Mouse (Mus musculus) embryonic facial prominence, embryonic 11.5 days (tissue): ENCODE data around the gene Bclaf1. TPM values are rescaled to one million over a fixed set of nuclear protein-coding genes. Genes with fewer than 3 reads are reported as not detected.

Experiments
- microRNA-seq: library from miRNA; unstranded; fragments of <30 nt; microRNA quantifications from one replicate; pipeline ENCODE4, GENCODE M21; 2016; ENCODE audit warnings: borderline number of aligned reads
- polyA plus RNA-seq: library from polyadenylated mRNA; unstranded; fragments of >200 nt; fragmentation: Nextera tagmentation; extraction: Ambion mirVana; gene quantifications from 2 replicates; pipeline ENCODE4 v1.2.1, GENCODE M21; 2014

Gene Bclaf1
- polyA plus RNA-seq, 1 experiment from 2014 or later, result 184 TPM

Small RNA genes lying within 50 kb of the gene (microRNA-seq; reads per million reads assigned to microRNA genes)
- gene Mir6413, result not detected

Other genes starting within 250 kb of the Bclaf1 start
- 4.8 and 5.7 TPM in 2 replicates for gene Map7, start 164.0 kb upstream of the Bclaf1 start, polyA plus RNA-seq
- gene Mtfr2, start 35.3 kb downstream of the Bclaf1 start, polyA plus RNA-seq, result 1.4 and 3.7 TPM in 2 replicates